Mouse (Mus musculus): ENCODE measurements around the gene Sars2.

DNA sequence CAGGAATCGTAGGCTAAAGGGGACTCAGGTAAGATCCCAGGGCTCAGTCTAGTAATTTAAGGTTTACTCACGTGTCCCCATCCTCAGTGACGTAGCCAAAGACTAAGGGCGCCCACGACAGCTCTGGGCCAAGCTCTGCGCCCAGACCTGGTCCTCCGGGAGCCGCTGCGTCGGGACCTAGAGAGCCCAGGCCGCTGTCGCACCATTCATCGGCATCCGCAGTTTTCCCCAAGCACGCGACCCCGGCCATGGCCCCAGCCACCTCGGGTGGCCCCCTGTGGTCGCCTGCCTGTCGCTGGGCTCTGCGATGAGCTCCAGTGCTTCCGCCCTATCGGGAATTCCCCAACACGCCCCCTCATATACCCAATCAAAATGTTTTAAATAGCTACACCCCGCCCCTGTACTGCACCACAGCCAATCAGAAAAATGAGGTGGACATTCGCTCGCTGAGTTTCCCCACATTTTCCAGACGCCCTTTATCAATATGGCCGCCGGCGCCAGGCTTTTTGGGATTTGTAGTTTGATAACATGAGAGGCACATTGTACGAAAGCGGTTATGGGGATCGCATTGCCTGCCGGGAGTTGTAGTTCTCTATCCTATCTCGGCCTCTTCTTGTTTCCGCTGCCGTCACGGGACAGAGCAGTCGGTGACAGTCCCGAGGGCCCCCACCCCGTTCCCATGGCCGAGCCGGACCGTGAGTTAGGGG, 24.5 kb downstream of the Sars2 start, which contains the start of gene Sirt2:
- TF ChIP-seq POLR2A (IDR thresholded peaks at IDR 0.05; ENCODE audit: low read depth, low read length) (peak; percentile 83), IRF4 (IDR thresholded peaks at IDR 0.05; ENCODE audit: low read depth, low read length) (peak; percentile 48; the same call in 1 of the 2 replicates)

Measured in CH12.LX (cell line).